Mouse (Mus musculus): ENCODE data around the gene Btbd1.

Btbd1 gene

GRCm38 (mm10) chr7:81788536-81788935 is 40.7 kb downstream of the Btbd1 start:
- DNase-seq (ENCODE audit: low spot score): no peak

- no peak for DNase-seq (ENCODE audit: low spot score)
Observed at GRCm38 (mm10) chr7:81777667-81778218, 51.5 kb downstream of the Btbd1 start.

- DNase-seq (ENCODE audit: low spot score): no peak
Observed at GRCm38 (mm10) chr7:81775325-81775724, 53.9 kb downstream of the Btbd1 start.

GRCm38 (mm10) chr7:81772786-81773539 is 56.3 kb downstream of the Btbd1 start:
- no peak for DNase-seq (ENCODE audit: low spot score)

- DNase-seq (ENCODE audit: low spot score): peak; percentile 18
Observed at GRCm38 (mm10) chr7:81763110-81763845, 66.0 kb downstream of the Btbd1 start.

- peak; percentile 75 for DNase-seq (ENCODE audit: low spot score)
Observed at GRCm38 (mm10) chr7:81762180-81763109, 66.8 kb downstream of the Btbd1 start, which contains the start of gene Ramac. Gene Ramac (plus strand): TSS chr7:81762925.

- no peak for DNase-seq (ENCODE audit: low spot score)
Observed at GRCm38 (mm10) chr7:81747956-81748355, 81.3 kb downstream of the Btbd1 start.

GRCm38 (mm10) chr7:81744145-81744544 is 85.1 kb downstream of the Btbd1 start:
- DNase-seq (ENCODE audit: low spot score): peak; percentile 9
